Mouse (Mus musculus) megakaryocyte, embryonic 14.5 days (primary cell): Measurements from ENCODE around the gene Hc.

ENCODE experiments used
- FLI1 ChIP-seq: IDR thresholded peaks from 2 replicates; pipeline ENCODE4 v1.6.1; 2012; ENCODE audit warnings: low read length, inconsistent platforms, mixed read lengths
- GATA1 ChIP-seq: IDR thresholded peaks from 3 replicates; pipeline ENCODE4 v1.6.1; 2012; ENCODE audit warnings: mixed read lengths, low read length, inconsistent platforms, borderline replicate concordance

- TF ChIP-seq GATA1 = no peak
- TF ChIP-seq FLI1 = no peak
Observed at GRCm38 (mm10) chr2:34948622-34949021, 112.6 kb downstream of the Hc start.
